Mouse (Mus musculus) monocyte, adult 5-6 weeks (primary cell): Measurements from ENCODE around the gene Gsn. TPM values are rescaled to one million over a fixed set of nuclear protein-coding genes. Genes with fewer than 3 reads are reported as not detected.

Experiments used
- ATAC-seq: fragments of 153-309, 156-312 bp; replicated peaks from 2 replicates; pipeline ENCODE4 v1.8.0; 2017; ENCODE audit warnings: mild to moderate bottlenecking; ENCODE audit not compliant: low TSS enrichment, insufficient number of reproducible peaks, severe bottlenecking, poor library complexity, low FRiP score
- total RNA-seq: library from RNA; stranded (forward); fragments of 200-1000, 200-491, 200-594 nt; gene quantifications from 3 replicates; pipeline ENCODE4 v1.2.3, GENCODE M21; 2017

Gsn gene
- total RNA-seq, 1 experiment from 2014 or later: 46.1 TPM

DNA sequence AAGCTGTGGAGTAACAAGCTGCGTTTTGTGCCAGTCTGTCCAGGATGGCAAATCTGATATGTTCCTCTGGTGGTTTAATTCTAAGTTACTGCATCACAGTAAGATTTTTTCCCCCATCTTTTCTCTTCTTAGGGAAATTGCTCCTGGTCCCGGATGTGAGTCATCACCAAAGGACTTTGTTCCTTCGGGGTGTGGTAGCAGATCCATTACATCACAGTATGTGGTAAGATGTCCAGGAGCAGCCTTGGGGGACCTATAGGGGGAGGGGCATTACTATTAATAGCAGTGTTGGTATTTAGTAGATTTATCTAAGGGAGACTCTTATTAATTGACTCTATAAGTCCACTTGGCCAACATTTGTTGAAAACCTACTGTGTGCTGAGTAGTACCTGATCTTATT is 86.4 kb downstream of the Gsn start:
- 0 out of 2 replicates have a peak, but pooled peaks have one; percentile 29 for ATAC-seq

DNA sequence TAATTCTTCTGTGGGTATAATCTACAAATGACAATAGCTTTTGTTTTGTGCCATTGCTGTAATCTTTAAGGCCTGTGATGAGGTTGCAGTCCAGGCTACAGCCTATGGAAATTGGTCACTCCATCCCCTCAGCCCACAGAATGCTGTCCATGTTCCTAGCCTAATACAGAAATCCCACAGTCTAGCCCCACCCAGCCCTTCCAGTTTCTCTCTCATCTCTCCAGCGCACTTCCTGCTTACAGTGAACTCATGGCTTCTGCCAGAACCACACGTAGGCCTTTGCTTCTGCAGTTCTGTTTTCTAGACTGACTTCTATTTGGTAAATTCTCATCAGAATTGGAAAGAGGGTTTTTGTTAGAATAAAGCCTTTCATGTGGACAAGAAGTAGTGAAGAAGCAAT is 89.8 kb downstream of the Gsn start:
- 0 out of 2 replicates have a peak, but pooled peaks have one; percentile 53 for ATAC-seq

- ATAC-seq: peak; percentile 75; the same call in 1 of the 2 replicates
These were observed 93.0 kb downstream of the Gsn start for GRCm38 (mm10) chr2:35349184-35349583.

Other genes starting within 250 kb of the Gsn start
- 0.57 TPM in 1 of 3 replicates, not detected in the others for gene Hc, start 194.9 kb upstream of the Gsn start, total RNA-seq
- 0.21 to 1.3 TPM in 2 of 3 replicates, not detected in the other for gene AI182371, start 154.8 kb upstream of the Gsn start, total RNA-seq
- 125 to 238 TPM (median 135 TPM) in 3 replicates for gene Cntrl, start 146.9 kb upstream of the Gsn start, total RNA-seq
- gene Rab14, start 55.3 kb upstream of the Gsn start, total RNA-seq: 195 to 215 TPM (median 203 TPM) in 3 replicates
- gene Stom, start 80.6 kb downstream of the Gsn start, total RNA-seq: 53.6 to 72.6 TPM (median 70.6 TPM) in 3 replicates
- gene 4930568D16Rik, start 111.3 kb downstream of the Gsn start, total RNA-seq: not detected in 3 replicates
- gene 4930402F06Rik, start 140.8 kb downstream of the Gsn start, total RNA-seq: not detected in 3 replicates
- gene Ggta1, start 206.9 kb downstream of the Gsn start, total RNA-seq: 133 to 163 TPM (median 146 TPM) in 3 replicates